Mouse (Mus musculus) fibroblast of lung, adult 2 months (primary cell): ENCODE measurements around the gene Cdh22.

ENCODE experiments used
- DNase-seq: peaks from one replicate; pipeline ENCODE4 v3.0.0-alpha.2; 2011; ENCODE audit warnings: low read depth

Gene Cdh22

DNA sequence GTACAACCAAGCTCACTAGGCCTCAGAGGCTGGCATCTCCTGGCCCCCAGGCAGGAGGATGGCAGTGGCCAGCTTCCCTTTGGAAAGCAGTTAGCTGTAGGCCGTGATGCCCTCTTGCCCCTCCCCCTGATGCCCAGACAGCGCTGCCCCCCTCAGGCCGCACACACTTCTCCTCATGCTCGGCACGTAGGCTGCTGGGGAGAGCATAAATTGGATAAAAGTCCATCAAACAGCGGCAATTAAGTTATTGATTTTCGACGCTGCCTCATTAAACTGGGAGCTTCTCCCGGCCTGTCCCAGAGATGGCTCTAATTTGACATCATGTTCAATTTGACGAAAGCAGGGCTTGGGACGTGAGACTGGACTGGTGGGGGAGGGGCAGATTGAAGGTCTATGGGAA is 76.8 kb downstream of the Cdh22 start:
- DNase-seq: no peak

DNA sequence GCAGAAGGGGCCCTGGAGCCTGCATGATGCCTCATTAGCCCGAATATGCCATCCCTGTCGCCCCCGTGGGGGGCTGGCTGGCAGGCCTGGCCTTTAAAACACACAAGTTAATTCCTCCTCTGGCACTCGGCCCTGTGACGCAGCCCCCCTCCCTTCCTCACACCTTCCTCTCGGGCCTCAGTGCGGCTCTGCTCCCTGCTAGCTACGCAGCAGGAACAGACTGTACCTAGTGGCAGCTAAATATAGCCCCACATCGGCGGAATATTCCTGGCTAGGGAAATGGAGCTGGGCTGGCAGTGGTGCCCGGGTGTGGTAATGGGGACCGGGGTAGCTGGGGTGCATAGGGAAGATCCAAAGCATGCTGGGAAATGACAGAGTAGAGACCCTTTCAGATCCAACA is 81.6 kb downstream of the Cdh22 start:
- no peak for DNase-seq

DNA sequence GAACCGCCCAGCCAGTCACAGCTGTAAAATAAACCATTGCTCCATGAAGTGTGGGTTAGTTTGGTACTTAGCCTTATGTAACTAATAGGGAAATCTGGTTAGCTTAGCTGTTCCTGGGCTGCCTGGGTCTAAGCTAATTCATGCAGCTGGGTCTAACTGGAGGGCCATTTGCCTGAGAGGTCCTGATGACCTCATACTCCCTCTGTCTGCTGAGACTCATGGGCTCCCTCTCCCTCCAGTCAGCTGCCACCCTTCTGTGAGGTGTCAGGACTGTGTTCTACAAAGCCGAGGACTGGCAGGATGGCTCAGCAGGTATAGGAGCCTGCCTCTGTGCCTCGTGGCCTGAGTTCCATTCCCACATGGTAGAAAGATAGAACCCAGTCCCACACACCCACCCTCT is 84.9 kb downstream of the Cdh22 start:
- DNase-seq: no peak

DNA sequence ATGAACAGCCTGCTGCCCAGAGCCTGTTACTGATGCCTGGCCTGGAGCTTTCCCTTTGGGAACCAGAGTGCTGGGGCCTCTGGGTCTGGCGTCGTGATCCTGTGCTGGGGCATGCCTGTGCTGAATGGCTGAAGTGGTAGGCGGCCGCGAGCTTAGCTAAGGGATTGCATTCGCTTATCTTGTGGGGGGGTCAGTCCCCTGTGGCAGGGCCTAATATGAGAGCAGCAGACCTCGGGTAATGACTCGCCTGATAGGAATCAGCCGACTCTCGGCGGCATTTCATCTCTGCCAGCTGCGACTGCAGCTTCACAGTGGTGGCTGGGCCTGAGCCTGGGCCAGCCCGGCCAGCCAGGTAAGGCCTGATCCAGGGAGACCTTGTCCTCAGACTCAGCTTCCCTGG is 88.8 kb downstream of the Cdh22 start:
- DNase-seq: no peak

DNA sequence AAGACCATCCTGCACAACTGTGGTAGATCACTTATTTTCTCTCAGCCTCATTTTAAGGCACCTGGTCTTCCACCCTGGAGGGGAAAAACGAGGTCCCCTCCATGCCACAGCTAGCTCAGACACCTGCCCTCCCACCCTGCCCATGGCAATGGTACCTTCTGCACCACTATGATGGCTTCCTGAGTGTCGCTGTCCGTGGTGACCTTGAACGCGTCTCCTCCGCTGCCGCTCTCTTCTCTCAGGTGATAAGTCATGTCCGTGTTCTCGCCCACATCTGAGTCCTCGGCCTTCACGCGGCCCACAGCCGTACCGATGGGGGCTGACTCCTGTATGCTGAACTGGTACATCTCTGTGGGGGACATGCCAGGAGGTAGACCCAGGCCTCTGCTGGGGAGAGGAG is 91.2 kb downstream of the Cdh22 start:
- no peak for DNase-seq

DNA sequence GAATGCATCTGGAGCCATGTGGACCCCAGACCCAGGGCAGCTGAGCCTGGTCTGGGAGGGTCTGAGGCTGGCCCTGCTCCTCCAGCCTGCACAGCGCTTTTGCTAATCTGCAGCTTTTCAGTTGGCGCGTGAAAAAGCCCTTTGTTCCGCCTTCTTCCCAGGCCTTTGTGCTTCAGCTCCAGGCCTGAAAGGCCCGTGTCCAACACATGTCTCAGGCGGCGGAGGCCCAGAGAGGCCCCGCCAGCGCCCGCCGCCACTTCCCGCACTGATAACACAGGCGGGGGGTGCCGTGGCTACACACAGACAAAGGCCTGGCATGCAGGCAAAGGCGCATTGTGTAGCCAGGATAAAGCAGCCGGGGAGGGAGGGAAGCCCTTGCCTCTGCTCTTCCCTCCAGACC is 98.6 kb downstream of the Cdh22 start:
- DNase-seq: no peak

DNA sequence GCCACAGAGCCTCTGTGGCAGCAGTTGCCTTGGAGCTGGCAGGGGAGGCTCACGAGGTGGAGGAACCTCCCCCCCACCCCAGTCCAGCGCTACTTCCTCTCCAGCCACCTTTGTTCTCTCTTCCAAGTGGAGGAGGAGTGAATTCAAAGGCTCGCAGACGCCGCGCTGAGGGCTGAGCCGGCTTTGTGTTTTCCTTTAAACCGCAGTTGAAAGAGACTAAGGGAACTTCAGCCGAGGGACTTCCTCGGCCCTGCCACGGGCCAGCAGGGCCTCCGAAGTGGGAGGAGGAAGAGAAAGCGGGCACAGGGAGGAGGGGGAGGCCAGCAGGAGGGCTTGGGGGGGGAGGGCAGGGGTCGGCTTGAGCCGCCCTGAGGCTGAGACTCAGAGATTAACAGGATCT is 101.1 kb downstream of the Cdh22 start:
- DNase-seq: no peak

DNA sequence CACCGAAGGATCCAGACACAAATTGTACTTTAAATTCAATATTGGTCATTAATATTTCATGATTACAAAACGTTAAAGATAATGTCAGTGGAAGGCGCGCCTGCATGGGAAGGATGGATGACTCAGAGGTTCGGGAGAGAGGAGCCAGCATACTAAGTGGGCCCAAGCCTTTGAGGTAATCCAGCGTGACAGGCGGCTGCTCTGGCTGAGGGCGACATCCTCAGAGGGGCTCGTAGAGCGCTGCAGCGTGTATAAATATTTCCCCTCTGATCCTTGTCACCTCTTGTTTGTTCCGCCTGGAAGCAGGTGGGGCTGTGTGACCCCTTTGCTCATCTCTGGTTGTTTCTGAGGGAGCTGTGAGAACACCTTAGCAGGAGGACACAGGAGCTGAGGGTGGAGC is 103.2 kb downstream of the Cdh22 start:
- DNase-seq: no peak

DNA sequence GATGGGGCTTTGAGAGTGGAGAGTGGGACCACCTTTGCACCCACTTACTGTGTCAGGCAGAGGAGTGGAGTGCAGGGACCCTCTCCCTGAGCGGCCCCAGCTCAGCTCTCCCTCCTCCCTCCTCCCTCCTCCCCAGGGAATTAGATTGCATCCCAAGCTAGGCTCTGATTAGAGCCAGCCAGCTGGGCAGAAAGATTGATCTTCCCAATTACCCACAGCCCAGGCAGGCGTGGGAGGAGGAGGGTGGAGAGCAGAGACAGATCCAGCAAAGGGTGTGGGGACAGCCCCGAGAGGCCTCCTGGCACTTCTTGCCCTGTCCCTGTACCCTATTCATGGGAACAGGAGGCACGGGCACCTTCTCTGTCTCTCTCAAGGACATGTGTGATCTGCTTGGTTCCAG is 105.5 kb downstream of the Cdh22 start:
- no peak for DNase-seq

DNA sequence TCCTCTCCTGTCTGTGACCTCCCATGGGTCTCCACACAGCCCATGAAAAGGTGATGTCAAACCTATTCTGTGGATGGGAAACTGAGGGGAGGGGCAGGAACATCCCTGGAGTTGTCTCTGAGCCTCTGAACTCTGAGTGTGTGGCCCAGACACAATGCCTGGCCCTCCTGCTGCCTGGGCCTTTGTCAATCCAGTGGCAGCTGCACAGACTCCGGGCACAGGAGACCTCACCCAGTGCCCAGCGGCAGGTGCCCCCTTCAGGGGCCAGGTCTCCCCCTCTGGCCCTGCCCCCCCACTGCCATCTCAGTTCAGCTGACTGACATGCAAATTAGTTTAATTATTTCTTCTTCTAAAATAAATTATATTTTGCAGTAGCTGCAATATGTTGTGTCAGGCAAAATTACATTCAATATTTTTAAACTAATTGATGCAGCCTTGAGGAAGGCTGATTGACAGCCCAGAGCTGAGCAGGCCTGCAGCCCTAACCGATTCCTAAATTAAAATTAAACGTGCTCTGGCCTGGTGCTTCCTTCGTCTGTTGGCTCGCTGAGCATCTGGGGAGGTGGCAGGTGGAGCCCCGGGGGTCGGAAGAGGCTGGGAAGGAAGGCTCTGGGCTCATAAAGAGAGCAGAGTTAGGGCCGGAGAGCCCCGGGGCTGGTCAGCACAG is 107.6 kb downstream of the Cdh22 start:
- no peak for DNase-seq

DNA sequence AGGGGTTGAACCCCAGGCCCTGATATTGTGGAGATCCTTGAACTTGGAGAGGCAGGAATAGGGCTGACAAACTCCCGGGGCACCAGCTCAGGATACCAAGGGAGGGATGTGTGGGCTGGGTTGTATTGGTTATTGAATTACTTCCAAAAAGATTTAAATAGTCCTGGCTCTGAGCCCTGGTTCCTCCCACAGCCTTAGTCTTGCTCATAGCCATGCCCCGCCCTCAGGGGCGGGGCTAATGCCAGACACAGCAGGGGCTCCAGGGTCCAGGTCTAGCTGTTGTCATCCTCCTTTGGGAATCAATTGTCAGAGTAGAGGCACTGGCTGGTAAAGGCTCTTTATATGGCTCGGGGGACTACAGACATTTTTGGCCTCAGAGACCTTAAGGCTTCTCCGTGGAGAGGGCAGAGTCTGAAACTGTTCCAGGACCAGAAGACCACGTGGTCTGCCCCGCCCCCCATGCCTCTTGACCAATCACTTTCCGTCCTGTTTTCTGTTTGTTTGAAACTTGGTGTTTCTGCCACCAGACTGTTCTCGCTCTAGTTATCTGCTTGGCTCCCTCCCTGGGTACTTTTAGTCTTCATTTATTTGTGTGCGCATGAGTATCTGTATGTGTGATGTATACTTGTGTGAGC is 113.3 kb downstream of the Cdh22 start:
- no peak for DNase-seq

DNA sequence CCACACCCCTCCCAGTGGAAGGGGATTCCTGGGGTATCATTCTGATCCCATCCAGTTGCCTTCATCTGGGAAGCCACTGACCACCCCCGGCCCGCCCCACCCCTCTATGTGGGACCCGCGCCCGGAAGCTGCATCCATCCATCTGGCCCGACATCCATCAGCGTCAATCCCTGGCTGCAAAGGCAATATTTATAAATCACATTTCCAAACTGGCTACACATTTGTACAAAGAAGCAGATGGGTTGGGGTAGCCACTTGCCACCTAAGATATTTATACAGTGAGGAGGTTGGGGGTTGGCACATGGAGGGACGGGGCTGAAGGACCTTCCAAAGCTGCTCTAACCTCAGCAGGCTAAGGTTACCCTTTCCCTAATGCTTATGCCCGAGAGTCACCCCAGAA is 113.9 kb downstream of the Cdh22 start:
- DNase-seq: no peak

DNA sequence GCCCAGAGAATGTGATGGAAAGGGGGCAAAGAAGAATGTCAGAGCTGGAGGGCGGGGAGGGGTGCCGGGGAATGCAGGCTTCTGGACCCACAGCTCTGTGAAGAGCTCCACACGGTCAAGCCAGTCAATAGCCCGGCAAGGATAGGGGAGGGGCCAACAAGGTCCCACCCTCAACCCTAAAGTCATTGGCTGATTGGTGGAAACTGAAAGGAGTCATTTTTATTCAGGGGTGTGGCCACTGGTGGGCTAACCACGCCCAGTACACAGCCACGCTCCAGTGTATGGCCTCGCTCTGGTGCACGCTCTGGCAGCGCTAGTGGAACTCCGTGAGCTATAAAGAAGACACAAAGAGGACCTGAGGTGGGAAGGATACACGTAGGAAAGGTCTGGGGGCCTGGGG is 120.9 kb downstream of the Cdh22 start:
- DNase-seq: no peak

DNA sequence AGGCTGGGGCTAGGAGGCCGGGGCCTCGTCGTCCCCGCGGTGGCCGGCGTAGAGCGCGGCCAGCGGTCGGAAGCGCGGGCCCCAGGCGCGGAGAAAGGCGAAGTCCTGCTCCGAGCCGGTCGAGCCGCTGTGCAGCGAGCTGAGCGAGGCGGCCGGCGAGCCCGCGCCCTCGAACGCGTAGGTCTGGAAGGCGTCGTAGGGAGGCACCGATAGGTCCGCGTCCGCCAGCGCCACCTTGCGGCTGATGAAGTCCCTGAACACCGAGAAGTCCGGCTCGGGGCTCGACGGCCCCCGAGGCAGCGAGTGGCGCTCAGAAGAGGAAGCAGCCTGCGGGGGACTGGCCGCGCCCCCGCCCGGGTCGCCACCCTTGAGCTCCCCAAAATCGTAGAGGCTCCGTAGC is 122.5 kb downstream of the Cdh22 start:
- peak; percentile 12 for DNase-seq

DNA sequence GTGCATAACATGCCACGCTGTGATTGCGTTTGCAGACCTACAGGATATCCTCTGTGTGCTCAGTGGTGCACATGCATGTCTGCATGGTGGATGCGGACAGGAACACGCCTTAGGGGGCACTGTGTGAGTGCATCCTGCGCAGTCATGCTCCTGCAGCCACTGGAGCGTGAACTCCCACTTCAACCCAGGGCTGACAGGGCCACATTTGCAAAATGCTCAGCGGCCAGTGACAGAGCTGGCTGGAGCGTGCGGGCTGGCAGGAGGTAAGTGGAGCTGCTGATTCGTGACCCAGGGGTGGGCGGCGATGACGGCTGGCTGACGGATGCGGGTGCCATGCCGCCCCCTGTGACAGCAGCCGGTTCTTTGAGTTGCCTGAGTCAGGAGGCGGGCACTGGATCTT is 128.1 kb downstream of the Cdh22 start:
- DNase-seq: no peak

DNA sequence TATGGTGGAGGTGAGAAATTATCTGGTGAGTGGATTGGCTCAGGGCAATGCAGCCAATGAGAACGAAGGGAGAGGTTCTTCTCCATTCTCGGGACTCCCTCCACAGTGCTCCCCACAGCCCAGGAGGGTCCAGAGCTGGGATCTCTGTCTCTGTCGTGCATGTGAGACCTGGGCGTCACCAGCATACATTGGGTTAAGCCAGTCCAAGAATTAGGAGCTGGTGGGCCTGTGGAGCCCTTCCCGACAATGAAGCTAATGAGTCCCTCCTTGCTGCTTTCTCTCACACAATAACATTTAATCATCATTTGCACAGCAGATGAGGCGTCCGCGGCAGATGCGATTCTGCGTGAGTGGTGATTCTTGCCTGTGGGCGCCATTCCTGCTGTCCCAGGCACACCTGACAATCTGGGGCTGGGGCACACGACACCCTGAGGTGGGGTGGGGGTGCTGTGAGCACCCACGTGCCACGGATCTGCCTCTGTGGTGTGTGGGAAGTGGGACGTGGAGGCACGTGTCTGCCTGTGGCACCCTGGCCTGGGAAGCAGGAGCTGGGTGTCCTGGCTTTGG is 129.1 kb downstream of the Cdh22 start:
- no peak for DNase-seq

DNA sequence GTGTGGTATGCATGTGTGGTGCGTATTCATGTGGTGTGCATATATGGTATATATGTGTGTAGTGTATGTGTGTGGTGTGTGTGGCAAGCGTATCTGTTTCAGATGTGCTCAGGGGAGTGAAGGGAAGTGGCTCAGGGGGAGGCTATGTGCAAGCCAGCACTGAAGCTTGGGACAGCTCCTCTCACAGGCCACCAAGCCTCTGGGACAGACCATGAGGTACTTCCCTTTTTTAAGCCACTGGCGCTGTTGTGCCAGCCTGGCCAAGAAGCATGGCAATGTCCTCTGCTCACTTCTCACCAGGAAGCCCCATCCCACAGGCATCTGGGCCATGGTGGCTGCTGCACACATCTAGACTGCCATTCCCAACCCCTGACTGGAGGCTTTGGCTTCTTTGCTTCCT is 131.7 kb downstream of the Cdh22 start:
- no peak for DNase-seq

DNA sequence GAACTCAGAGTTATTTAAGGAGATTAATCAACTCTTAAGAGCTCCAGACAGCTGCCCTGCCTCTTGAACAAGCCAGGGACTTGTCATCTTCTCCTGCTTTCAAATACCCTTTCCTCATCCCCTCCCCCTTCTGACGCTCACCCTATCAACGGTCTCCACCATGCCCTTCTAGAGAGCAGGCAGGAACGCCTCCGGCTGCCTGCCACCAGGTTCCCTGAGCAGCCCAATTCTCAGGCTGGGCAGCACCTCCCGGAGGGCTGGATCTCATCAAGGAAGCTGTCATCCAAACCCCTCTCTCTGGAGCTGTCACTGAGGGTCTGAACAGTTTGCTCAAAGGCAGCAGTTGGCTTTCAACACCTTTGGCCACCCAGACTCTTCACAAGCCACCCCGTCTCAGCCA is 133.9 kb downstream of the Cdh22 start:
- no peak for DNase-seq

DNA sequence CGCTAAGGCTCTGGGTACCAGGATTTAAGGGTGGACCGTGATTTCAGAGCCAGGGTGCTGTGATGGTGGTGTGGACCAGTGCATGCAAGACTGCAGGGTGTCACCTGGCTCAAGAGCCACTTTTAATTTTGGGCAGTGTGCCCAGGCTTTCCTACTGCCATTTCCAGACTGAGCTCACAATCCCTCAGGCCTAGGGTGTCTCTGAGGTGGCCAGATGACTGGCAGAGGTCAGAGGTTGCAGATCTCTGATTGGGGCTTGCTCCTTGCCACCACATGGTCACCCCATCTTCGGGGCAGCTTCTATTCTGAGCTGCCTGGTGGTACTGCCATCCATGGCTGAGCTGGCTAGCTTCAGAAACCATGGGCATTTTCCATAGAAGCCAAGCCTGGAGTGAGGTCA is 135.8 kb downstream of the Cdh22 start:
- DNase-seq: no peak

DNA sequence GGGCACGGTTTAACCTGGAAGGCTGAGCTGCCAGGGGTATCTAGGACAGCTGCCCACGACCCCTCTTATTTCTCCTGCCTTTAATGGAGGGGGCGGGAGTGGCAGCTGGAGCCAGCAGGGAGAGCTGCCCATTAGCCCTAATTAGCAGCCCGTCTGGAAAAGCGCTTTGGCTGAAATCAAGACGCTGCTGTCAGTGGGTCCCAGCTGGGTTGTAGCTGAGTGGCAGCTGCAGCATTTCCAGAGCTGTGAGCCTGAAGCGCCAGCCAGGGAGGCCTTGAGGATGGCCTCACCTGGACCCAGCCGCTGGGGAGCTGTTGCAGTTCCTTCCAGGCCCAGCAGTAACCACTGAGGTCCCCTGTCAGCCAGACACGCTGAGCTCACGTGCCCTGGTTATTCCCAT is 138.3 kb downstream of the Cdh22 start:
- no peak for DNase-seq

DNA sequence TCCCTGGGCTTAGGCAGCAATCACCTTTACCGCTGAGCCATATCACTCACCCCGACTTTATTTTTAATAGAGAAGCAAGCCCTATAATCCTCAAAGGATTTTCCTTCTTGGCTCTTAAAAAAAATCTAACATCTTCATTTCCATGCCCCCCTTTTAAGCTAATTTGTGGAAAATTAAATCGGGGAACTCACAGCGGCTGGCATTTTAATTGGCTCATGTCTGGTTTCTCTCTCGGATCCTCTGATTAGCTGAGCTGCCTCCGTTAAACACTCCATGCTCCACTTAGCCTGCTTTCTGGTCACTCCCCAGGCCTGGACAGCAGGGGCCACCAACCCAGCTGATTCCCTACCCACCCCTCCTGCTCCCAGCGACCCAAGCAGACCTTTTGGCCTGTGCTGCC is 142.3 kb downstream of the Cdh22 start:
- DNase-seq: no peak

DNA sequence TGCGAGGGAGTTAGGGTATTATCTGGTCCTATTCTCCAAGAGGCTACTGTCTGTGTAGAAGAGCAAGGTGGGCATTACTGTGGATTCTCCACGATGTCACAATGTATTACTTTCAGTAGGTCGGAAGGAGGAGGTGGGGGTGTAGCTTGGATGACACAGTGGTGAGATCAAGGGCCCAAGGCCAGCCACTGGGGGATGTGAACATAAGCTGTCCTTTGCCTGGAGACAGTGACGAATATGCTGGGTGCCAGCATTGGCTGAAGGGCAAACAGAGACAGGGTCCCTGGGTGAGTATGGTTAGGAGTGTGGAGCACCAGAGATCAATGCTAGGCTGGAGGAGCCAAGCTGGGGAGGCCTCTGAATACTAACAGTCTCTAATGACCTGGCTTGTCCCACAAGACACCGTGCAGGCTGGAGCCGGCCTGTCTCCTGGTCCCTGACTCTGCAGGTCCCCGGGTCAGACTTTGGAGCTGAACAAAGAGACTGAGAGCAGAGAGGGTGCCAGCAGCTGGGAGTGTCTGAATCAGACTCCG is 143.2 kb downstream of the Cdh22 start:
- DNase-seq: no peak

DNA sequence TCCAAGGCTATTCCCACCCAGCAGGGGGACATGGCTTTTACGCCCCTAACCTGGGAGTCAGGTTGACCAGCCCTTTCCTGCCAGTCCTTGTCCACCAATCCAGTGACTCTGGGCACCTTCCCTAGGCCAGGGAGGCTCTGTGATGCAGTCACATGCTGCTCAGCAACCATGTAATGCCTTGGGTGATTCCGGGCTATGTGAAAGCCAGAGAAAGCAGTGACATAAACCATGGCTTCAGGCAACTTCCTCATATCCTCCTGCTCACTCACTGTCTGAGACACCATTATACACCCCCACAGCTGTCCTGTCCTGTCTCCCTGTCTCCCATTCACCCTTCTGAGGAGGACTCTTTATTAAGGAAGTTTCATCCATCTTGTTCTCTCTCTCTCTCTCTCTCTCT is 144.0 kb downstream of the Cdh22 start, which contains the start of gene 1700025C18Rik:
Gene 1700025C18Rik (minus strand): TSS at position 101 of the 400 bp plus-strand sequence.
- DNase-seq: no peak

DNA sequence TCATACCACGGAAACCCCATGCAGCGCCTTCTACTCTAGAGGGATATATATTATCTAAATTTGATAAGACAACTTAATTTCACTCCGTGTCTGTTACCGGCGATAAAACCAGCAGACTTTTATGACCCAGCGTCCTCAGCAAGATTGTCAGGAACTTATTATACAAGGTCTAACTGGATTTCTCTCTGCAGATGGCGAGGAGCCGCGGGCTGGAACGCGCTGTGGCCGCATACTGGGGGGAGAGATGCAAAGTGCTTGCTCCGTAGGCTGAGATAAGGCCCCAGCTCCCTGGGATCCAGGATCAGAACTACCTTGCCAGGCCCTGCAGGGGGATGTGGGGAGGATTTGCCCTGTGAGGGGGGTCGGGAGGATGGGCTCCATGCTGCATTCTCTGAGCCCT is 145.2 kb downstream of the Cdh22 start:
- no peak for DNase-seq
